Mouse (Mus musculus): ENCODE measurements at regions not wholly inside any gene's neighbourhood (a gene's known extent, or its start where the extent isn't known, plus 50 kb on each side); places are given as distances from the start of the nearest gene placed in this dataset.

DNA sequence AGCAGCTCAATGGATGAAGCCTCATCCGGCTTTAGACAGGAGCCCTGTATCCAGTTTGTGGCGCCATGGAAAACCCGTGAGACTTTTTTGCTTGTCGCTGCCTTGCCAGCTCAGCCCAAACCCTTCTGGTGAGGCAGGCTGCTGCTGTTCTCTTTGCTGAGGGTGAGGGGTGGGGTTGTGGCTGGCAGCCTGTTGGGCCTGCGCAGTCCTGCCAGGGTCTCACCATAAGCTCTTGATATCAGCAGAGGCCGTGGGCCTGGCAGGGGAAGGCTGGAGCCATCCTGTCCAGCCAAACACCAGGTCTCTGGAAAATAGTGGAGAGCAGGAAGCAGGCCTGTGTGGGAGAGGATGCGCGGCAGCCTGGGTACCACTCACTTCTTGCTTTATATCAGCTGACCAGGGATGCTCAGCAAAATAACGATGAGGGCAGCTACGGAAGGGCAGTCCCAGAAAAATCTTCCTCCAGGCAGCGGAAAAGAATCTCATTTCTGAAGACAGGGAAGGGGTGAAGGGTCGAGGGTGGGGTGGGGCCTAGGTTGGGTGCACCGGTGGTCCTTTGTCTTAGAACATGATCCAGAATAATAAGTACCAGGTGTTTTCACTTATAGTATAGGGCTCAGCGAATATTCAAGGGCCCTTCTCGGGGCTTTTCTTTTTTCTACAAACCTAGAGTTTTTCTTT lies 73.4 kb upstream of the Medag start:
- no peak for DNase-seq

DNA sequence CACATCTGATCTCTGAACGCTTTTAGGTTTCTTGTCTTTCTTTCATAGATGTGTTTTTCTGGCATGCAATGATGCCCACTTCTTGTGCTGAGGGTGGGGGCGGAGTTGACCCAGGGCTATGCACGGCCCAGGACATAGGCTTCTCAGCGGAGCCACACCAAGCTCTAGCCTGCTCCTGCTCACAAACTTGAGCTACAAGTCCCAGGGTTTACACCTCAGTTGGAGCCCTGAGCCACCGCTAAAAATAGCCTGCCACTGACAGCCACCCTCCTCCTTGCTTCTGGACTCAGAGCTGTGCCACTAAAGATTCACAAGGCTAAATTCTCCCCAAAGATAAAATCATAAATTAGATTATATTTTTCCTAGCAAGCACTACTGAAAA lies 72.9 kb upstream of the Medag start:
- no peak for DNase-seq

- no peak for DNase-seq
These were observed 71.2 kb upstream of the Medag start for GRCm38 (mm10) chr5:149340361-149340760.

- no peak for DNase-seq
These were observed 70.1 kb upstream of the Medag start for GRCm38 (mm10) chr5:149341461-149341860.

DNA sequence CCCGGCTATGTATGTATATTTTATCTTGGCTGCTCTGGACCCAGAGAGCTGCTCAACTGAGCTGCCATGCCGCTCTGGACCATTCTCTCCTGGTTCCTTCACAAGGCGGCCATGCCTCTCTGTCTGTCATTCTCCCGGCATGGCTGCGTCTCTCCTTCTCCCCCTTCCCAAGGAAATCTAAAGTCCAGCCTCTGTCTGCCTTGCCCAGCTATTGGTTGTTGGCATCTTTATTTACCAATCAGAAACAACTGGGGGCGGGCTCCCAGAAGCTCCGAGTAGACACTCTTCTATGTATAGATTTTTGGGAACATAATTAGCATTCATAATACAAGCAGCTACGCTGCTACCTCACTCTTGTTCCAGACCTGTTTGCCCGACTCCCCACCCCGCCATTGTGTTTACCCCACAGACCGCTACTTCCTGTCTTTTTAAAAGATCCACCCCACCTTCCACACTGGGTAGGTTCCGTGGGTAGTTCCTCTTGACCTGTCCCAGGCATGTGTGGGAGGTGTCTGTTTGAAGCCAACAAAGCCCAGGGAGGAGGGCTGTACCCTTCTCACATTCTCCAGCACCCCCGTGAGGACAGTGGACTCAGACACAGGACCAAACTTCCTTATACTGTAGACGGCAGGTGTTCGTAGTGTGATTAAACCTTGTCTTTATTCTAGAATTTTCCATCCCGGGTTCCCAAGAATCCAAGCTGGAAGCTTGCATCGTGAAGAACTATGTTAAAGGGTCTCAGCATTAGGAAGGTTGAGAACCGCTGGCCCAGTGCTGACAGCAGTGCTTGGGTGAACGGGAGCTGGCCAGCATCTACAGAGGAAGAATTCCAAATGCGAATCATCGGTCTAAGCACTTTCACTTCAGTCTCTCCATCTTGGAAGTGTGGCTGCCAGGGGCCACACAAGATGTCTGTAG lies 67.7 kb upstream of the Medag start:
- DNase-seq, result no peak

DNA sequence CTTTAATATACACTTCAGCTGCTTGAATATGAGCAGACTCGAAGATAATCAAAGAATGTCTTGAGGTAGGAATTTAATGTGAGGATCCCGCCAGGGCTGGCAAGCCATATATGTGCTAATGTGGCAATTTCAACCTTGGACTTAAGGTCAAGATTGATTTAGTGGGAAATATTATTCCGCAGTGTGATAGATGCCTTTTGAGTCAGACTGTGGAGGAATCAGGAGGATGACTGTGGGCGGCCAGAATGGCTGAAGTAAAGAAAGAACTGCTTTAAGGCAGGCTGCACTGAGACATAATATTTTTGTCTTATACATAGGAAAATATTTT lies 67.1 kb upstream of the Medag start:
- no peak for DNase-seq

DNA sequence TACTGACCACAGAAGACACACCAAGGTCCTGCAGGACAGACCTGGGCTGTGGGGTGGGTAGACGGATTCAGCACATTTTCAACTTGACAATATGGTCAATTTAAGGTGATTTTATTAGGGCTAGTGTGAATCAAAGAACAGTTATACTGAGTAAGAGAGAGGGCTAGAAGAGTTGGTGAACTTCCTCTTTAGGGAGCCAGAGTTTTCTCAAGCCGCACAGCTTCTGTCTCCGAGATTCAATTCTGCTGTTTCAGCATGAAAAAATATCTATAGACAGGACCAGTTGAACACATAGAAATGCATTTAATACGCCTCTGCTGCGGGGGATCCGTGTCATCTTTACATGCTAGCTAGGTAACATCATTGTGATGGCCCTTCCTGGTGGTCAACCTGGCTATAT lies 66.4 kb upstream of the Medag start:
- no peak for DNase-seq

DNA sequence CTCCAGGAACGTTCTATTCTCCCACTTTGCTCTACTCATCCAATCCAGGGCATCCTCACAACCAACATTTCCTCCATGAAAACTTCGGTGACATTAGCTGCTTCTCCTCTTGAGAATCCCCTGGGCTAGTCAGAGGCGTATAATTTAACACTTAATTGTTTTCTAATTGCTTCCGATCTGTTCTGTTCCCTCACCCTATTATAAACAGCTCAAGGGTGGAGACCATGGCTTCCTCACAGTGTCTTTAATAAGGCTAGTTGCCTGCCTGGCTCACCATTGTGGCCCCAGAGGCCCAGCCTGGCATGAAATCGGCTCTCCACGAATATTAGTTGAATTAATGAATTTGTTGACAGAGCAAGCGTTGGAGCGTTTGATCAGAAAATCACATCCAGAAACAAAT lies 61.9 kb upstream of the Medag start:
- DNase-seq, result no peak

- DNase-seq, result peak; percentile 73
These were observed 58.4 kb upstream of the Medag start for GRCm38 (mm10) chr5:149353039-149353655.

- DNase-seq, result no peak
These were observed 57.0 kb upstream of the Medag start for GRCm38 (mm10) chr5:149354448-149355115.

DNA sequence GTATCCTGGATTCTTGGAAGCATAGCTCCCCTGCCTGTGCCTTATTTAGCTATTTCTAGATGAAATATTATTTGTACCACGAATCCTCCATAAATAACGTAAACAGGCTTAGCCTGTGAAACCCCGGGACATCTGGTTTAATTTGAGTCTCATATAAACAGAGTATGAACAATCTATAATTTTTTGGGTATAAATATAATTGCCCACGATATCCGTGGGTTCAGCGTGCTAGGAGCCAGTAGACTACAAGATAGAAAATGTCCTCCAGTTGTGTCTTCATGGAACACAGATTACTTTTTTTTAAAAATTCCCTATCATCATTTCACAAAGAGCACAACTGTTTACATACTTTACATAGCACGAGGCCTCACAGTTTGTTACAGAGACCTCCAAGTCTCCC lies 56.4 kb upstream of the Medag start:
- DNase-seq, result no peak

DNA sequence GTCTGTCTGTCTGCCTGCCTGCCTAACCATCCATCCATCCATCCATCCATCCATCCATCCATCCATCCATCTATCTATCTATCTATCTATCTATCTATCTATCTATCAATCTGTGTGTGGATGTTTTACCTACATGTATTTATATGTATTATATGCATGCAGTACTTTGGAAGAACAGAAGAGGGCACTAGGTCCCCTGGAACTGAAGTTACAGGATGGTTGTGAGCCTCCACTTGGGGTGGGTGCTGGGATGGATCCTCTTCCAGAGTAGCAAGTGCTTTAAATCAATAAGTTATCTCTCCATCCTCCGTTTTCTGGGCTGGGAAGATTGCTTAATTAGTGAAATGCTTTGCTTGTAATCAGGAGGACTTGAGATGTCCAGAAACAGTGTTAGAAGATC lies 54.6 kb upstream of the Medag start:
- DNase-seq, result no peak
